Mouse (Mus musculus) liver, embryonic 12.5 days (tissue): Measurements from ENCODE around the gene Il33. TPM values are rescaled to one million over a fixed set of nuclear protein-coding genes. Genes with fewer than 3 reads are reported as not detected.

Experiments used
- ATAC-seq: fragments of 200-750 bp; cut with Nextera tagmentation; 2 replicates; pipeline ENCODE4 v1.8.0; 2017; ENCODE audit warnings: moderate number of reproducible peaks, mild to moderate bottlenecking, moderate library complexity
- H3K27ac ChIP-seq: fragments of 300-500 bp; sonication (generic); 2 replicates; pipeline ENCODE4 v1.5.1; 2016; ENCODE audit warnings: mild to moderate bottlenecking
- H3K27me3 ChIP-seq: fragments of 300-500 bp; sonication (generic); replicated peaks from 2 replicates; pipeline ENCODE4 v1.6.1; 2016; ENCODE audit warnings: mild to moderate bottlenecking, moderate library complexity
- H3K36me3 ChIP-seq: fragments of 300-500 bp; sonication (generic); 2 replicates; pipeline ENCODE4 v1.6.1; 2016; ENCODE audit warnings: mild to moderate bottlenecking, moderate library complexity
- H3K4me1 ChIP-seq: fragments of 300-500 bp; sonication (generic); 2 replicates; pipeline ENCODE4 v1.6.1; 2016
- H3K4me2 ChIP-seq: fragments of 300-500 bp; sonication (generic); 2 replicates; pipeline ENCODE4 v1.6.1; 2016; ENCODE audit warnings: mild to moderate bottlenecking, moderate library complexity
- H3K4me3 ChIP-seq: fragments of 300-500 bp; sonication (generic); 2 replicates; pipeline ENCODE4 v1.5.1; 2016; ENCODE audit warnings: mild to moderate bottlenecking, moderate library complexity
- H3K9ac ChIP-seq: fragments of 300-500 bp; sonication (generic); 2 replicates; pipeline ENCODE4 v1.6.1; 2016; ENCODE audit warnings: mild to moderate bottlenecking, moderate library complexity
- H3K9me3 ChIP-seq: fragments of 300-500 bp; sonication (generic); replicated peaks from 2 replicates; pipeline ENCODE4 v1.6.1; 2016; ENCODE audit warnings: mild to moderate bottlenecking, moderate library complexity
- WGBS: fragments of 180-500 bp; shearing (Covaris S2); methylation state at CpG from one replicate; pipeline ENCODE4 v1.1.7; 2016; ENCODE audit not compliant: insufficient replicate concordance; 5-methylcytosine and 5-hydroxymethylcytosine counted together
- polyA plus RNA-seq: library from polyadenylated mRNA; unstranded; fragments of >200 nt; fragmentation: Nextera tagmentation; extraction: Ambion mirVana; gene quantifications from 2 replicates; pipeline ENCODE4 v1.2.1, GENCODE M21; 2016

Il33 gene
- 0.64 and 0.73 TPM in 2 replicates for polyA plus RNA-seq

GRCm38 (mm10) chr19:29924638-29925258 is at the start of gene Il33:
Gene Il33 (plus strand): TSS chr19:29925114.
- H3K4me3 ChIP-seq = no peak within 1 kb of the TSS
- no peaks in the 10 kb centered on the region for H3K9me3 ChIP-seq
- H3K27me3 ChIP-seq = no peaks in the 10 kb centered on the region; the same call in 1 of the 2 replicates
- ATAC-seq = no peak
- no peak within 1 kb of the TSS for H3K4me2 ChIP-seq
- H3K36me3 ChIP-seq = no peaks in the 10 kb centered on the region
- H3K27ac ChIP-seq = no peak within 1 kb of the TSS
- H3K4me1 ChIP-seq = no peaks in the 10 kb centered on the region
- no peak within 1 kb of the TSS for H3K9ac ChIP-seq
- WGBS = 46% methylated on average over 10 of the region's 10 CpGs

GRCm38 (mm10) chr19:29877422-29878291 is 47.3 kb upstream of the Il33 start:
- peaks cover 4% of the 10 kb centered on the region; the same call in 1 of the 2 replicates for H3K27me3 ChIP-seq
- H3K4me3 ChIP-seq = no peak overlapping the region
- no peak overlapping the region for H3K9ac ChIP-seq
- H3K27ac ChIP-seq = no peak overlapping the region
- H3K9me3 ChIP-seq = no peaks in the 10 kb centered on the region
- no peaks in the 10 kb centered on the region for H3K4me1 ChIP-seq
- no peaks in the 10 kb centered on the region for H3K36me3 ChIP-seq
- WGBS = 56% methylated on average over 10 of the region's 10 CpGs
- no peak for ATAC-seq
- H3K4me2 ChIP-seq = no peak overlapping the region

GRCm38 (mm10) chr19:29878896-29879504 is 45.9 kb upstream of the Il33 start:
- H3K27me3 ChIP-seq = peaks cover 4% of the 10 kb centered on the region; the same call in 1 of the 2 replicates
- no peak overlapping the region for H3K4me3 ChIP-seq
- no peak overlapping the region for H3K27ac ChIP-seq
- H3K9ac ChIP-seq = no peak overlapping the region
- no peaks in the 10 kb centered on the region for H3K9me3 ChIP-seq
- no peaks in the 10 kb centered on the region for H3K4me1 ChIP-seq
- no peak overlapping the region for H3K4me2 ChIP-seq
- WGBS = 57% methylated on average over 8 of the region's 8 CpGs
- no peak for ATAC-seq
- H3K36me3 ChIP-seq = no peaks in the 10 kb centered on the region

- no peak for ATAC-seq
- Histone ChIP-seq H3K4me3 (no peak overlapping the region), H3K36me3 (no peaks in the 10 kb centered on the region), H3K4me1 (no peaks in the 10 kb centered on the region), H3K9me3 (no peaks in the 10 kb centered on the region), H3K27ac (no peak overlapping the region), H3K27me3 (peaks cover 4% of the 10 kb centered on the region; the same call in 1 of the 2 replicates), H3K9ac (no peak overlapping the region), H3K4me2 (no peak overlapping the region)
- WGBS = 77% methylated on average over 4 of the region's 4 CpGs
Measured at GRCm38 (mm10) chr19:29880918-29881317, 44.0 kb upstream of the Il33 start.

- peaks cover 4% of the 10 kb centered on the region; the same call in 1 of the 2 replicates for H3K27me3 ChIP-seq
- WGBS = 76% methylated on average over 3 of the region's 3 CpGs
- no peak for ATAC-seq
Measured at GRCm38 (mm10) chr19:29882696-29883095, 42.2 kb upstream of the Il33 start.

GRCm38 (mm10) chr19:29885548-29885947 is 39.4 kb upstream of the Il33 start:
- 80% methylated on average over 6 of the region's 6 CpGs for WGBS
- no peak for ATAC-seq

More at GRCm38 (mm10) chr19:29882696-29883095, 42.2 kb upstream of the Il33 start:
- Histone ChIP-seq H3K36me3 (no peaks in the 10 kb centered on the region), H3K27ac (no peak overlapping the region), H3K4me2 (no peak overlapping the region), H3K9me3 (no peaks in the 10 kb centered on the region), H3K9ac (no peak overlapping the region), H3K4me3 (no peak overlapping the region), H3K4me1 (no peaks in the 10 kb centered on the region)

GRCm38 (mm10) chr19:29887476-29887875 is 37.4 kb upstream of the Il33 start:
- H3K27me3 ChIP-seq = no peaks in the 10 kb centered on the region
- 68% methylated on average over 2 of the region's 2 CpGs for WGBS
- no peaks in the 10 kb centered on the region for H3K36me3 ChIP-seq
- no peak overlapping the region for H3K27ac ChIP-seq
- no peak overlapping the region for H3K4me3 ChIP-seq
- no peaks in the 10 kb centered on the region for H3K4me1 ChIP-seq
- no peaks in the 10 kb centered on the region for H3K9me3 ChIP-seq
- no peak for ATAC-seq
- no peak overlapping the region for H3K4me2 ChIP-seq
- no peak overlapping the region for H3K9ac ChIP-seq

More at GRCm38 (mm10) chr19:29885548-29885947, 39.4 kb upstream of the Il33 start:
- Histone ChIP-seq H3K9ac (no peak overlapping the region), H3K4me2 (no peak overlapping the region), H3K27me3 (no peaks in the 10 kb centered on the region; the same call in 1 of the 2 replicates), H3K4me3 (no peak overlapping the region), H3K27ac (no peak overlapping the region), H3K9me3 (no peaks in the 10 kb centered on the region), H3K36me3 (no peaks in the 10 kb centered on the region), H3K4me1 (no peaks in the 10 kb centered on the region)

- Histone ChIP-seq H3K4me1 (no peaks in the 10 kb centered on the region), H3K9ac (no peak overlapping the region), H3K36me3 (no peaks in the 10 kb centered on the region), H3K4me3 (no peak overlapping the region), H3K4me2 (no peak overlapping the region), H3K27me3 (no peaks in the 10 kb centered on the region), H3K9me3 (no peaks in the 10 kb centered on the region), H3K27ac (no peak overlapping the region)
- WGBS = 80% methylated on average over 6 of the region's 6 CpGs
- no peak for ATAC-seq
Measured at GRCm38 (mm10) chr19:29888946-29889345, 36.0 kb upstream of the Il33 start.

GRCm38 (mm10) chr19:29891981-29892380 is 32.9 kb upstream of the Il33 start:
- Histone ChIP-seq H3K4me3 (no peak overlapping the region), H3K27me3 (no peaks in the 10 kb centered on the region), H3K9me3 (no peaks in the 10 kb centered on the region), H3K27ac (no peak overlapping the region), H3K4me2 (no peak overlapping the region), H3K36me3 (no peaks in the 10 kb centered on the region), H3K9ac (no peak overlapping the region), H3K4me1 (no peaks in the 10 kb centered on the region)
- 58% methylated on average over 4 of the region's 4 CpGs for WGBS
- no peak for ATAC-seq

GRCm38 (mm10) chr19:29892786-29893185 is 32.1 kb upstream of the Il33 start:
- Histone ChIP-seq H3K27ac (no peak overlapping the region), H3K9me3 (no peaks in the 10 kb centered on the region), H3K4me1 (no peaks in the 10 kb centered on the region), H3K27me3 (no peaks in the 10 kb centered on the region), H3K36me3 (no peaks in the 10 kb centered on the region), H3K9ac (no peak overlapping the region), H3K4me2 (no peak overlapping the region), H3K4me3 (no peak overlapping the region)
- 37% methylated on average over 6 of the region's 6 CpGs for WGBS
- ATAC-seq = no peak

GRCm38 (mm10) chr19:29893718-29894273 is 31.1 kb upstream of the Il33 start:
- no peaks in the 10 kb centered on the region for H3K9me3 ChIP-seq
- H3K27ac ChIP-seq = no peak overlapping the region
- 78% methylated on average over 4 of the region's 4 CpGs for WGBS
- no peak overlapping the region for H3K4me3 ChIP-seq
- no peaks in the 10 kb centered on the region for H3K36me3 ChIP-seq
- no peak overlapping the region for H3K9ac ChIP-seq
- no peak for ATAC-seq
- H3K4me1 ChIP-seq = no peaks in the 10 kb centered on the region
- H3K4me2 ChIP-seq = no peak overlapping the region
- no peaks in the 10 kb centered on the region for H3K27me3 ChIP-seq
